Mouse (Mus musculus): Measurements from ENCODE around the gene Nisch. TPM values are rescaled to one million over a fixed set of nuclear protein-coding genes. Genes with fewer than 3 reads are reported as not detected.
A peak's percentile ranks its signal among the peaks of the same experiment; 100 is the strongest.

Gene Nisch
- polyA plus RNA-seq, 1 experiment, result 195 TPM

GRCm38 (mm10) chr14:31135495-31136410 is 81.0 kb downstream of the Nisch start:
- TF ChIP-seq GATA1 (IDR thresholded peaks at IDR 0.05; ENCODE audit: low read length), result no peak

DNA sequence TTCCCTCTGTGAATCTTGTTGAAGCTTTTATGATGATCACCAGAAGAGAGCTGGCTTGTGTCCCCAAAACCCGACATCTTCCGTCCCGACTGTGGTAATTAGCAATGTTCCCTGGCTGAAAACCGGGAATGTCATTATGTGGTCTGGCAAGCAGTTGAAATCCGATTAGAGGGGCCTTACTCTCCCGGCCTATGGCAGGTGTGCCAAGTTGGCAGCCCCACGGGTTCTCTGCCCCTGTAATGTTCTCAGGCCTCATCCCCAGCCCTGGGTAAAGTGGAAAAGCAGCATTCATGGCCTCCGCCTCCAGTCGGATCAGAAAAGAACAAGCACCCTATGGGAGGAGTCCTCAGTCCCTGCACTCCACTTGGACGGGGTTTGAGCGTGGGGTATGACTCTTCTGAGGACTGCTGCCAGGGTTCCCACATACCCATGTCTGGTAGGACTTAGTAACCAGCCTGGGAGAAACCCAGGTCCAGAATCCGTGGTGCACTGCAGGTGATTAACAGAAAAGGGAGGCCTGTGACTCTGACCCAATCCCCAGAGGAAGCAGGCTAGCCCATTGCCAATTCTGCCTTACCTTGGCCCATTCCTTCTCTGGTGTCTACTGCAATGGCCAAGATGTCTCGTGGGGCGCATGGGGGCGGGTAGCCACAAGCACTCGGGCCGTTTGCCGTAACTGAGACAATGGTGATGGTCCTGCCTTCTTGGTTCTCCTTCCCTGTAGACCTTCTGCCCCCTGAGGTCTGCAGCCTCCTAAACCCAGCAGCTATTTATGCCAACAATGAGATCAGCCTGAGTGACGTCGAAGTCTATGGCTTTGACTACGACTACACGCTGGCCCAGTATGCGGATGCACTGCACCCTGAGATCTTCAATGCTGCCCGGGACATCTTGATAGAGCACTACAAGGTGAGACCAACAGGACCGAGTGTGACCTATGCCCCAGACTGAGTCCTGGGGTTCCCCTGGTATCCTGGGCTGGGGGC is 82.4 kb downstream of the Nisch start:
- TF ChIP-seq GATA1 (IDR thresholded peaks at IDR 0.05; ENCODE audit: low read length), result no peak

DNA sequence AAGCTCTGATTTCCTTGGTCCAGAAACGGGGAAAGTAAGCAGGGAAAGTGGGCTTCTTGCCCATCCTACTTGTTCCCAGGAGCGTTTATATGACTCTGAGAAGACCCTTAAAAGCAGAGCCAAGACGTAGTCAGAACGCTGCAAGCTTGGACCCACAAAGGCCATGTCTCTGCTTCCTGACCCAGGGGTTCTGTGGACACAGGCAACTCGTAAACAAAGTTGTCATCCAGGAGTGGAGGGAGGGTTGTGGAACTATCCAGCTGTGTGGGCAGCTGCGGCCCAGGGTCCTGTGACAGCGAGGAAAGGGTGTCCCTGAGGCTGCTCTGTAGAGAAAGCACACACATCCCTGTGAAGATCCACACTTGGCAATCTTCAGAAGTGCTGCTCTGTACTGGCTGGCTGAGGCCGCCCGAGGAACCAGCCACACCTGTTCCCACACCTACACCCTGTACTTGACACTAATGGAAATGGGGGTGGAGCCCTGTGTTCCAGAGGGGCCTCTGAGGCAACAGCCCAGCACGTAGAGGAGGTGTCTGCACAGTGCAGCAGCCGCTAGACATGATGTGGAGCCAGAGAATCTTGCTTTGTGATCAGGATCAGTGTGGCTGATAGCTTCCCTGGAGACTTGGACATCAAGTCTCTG is 83.6 kb downstream of the Nisch start:
- peak; percentile 16 for TF ChIP-seq GATA1 (IDR thresholded peaks at IDR 0.05; ENCODE audit: low read length)

DNA sequence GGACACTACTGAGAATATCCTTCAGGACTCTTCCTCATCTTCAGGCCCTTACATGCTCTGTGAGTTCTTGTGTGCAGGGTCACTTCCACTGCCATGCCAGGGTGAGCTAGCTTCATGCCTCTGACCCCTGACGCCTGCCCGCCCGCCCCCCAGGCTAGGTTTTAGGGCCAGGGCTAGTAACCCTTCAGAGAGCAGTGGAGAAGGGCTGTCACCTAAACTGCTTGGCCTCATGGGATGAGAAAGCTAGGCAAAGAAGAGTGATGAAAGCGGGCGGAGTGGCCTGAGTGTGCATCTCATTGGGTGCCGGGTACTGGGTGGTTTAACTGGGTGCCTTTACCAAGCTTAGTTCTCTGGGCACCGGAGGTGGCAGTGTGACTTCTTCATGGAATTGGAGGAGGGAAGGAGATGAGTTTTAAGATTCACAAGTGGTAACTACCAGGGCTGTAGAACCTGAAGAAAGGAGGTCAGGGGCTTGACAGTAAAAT is 84.2 kb downstream of the Nisch start:
- no peak for TF ChIP-seq GATA1 (IDR thresholded peaks at IDR 0.05; ENCODE audit: low read length)

- no peak for TF ChIP-seq GATA1 (IDR thresholded peaks at IDR 0.05; ENCODE audit: low read length)
Observed at GRCm38 (mm10) chr14:31132031-31132430, 84.7 kb downstream of the Nisch start.

DNA sequence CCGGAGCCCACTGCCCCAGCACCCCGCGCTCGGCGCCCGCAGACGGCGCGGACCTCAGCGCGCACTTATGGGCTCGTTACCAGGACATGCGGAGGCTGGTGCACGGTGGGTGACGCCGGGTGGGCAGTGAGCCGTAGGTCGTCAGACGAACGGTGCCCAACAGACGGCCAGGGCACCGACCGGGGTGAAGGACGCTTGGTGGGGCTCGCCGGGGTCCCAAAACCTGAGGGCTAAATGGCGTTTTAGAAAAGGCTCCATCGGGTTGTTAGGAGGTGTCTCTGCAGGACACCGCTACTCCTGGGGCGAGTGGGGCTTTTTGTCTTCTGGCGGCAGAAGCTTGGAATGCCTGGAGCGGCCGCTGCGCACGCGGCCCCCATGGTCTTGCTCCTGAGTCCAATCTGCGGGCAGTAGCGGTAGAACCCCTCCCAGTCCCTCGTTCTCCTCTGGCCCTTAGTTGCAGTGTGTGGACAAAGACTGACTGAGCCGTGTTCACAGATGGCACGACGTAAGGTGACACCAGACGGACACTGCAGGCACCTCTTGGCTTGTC is 85.4 kb downstream of the Nisch start:
- TF ChIP-seq GATA1 (IDR thresholded peaks at IDR 0.05; ENCODE audit: low read length), result no peak

DNA sequence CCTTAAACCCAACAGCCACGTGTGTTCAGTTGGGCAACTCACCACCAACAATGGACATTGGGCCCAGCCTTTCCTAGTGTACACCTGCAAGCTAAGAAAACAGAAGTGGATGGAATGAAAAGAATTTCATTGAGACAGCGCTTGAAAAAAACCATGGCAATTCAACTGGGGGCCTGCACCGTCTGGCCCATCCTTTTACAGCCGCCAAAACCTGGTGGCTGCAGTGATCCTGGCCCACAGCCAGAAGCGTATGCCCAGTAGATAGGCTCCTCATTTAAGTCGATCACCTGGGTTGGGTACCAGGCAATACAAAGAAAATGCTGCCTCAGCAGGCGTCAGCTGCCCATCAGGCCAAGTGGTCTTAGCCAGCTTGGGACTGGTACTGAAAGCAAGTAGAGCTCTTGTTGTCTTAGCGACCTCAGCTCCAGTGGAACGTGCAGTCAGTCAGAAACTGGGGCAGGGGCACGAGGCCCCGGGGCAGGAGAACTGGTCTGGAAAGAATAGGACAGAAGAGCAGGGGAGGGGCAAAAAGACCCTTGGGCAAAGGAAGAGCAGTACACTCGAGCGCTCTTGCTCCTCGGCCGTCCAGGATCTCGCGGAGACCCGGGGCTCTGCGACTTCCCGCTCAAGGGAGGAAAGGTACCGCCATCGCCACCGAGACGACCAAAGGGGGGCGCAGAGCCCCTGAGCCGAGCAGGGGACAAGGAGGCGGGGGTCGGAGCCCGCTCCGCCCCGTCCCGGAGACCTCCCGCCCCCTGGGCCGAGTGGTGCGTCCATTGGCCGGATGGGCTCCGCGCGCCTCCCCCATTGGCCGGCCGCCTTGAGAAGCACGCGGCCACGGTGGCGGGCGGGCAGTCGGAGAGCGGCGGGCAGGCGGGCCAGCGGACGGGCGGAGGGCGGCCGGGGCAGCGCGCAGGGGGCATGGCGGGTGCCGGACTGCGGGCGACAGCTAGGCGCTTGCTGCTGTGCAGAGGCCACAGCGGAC is 86.2 kb downstream of the Nisch start, which contains the start of gene Nt5dc2:
Gene Nt5dc2 (plus strand): TSS at position 818 of the 985 bp plus-strand sequence.
- TF ChIP-seq GATA1 (IDR thresholded peaks at IDR 0.05; ENCODE audit: low read length), result no peak

- TF ChIP-seq GATA1 (IDR thresholded peaks at IDR 0.05; ENCODE audit: low read length), result no peak
Observed at GRCm38 (mm10) chr14:31129326-31130235, 87.2 kb downstream of the Nisch start.

DNA sequence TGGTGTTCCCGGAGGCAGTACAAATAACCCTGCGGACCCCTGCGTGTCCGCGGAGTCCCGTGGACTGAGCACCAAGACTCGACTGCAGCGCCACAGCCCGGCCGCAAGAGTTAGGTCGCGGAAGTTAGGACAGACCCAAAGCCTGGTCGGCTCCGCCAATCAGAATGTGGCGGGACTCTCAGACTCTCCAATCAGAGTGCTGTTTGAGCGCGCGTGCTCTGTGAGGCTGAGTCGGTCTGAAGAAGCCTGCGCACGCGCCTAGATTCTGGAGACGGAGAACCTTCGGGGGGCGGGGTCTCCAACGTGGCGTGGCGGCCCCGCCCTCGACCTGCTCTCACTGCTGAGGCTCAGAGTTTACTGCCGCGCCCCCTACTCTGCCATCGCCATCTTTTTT is 87.9 kb downstream of the Nisch start, which contains the start of gene Smim4:
Gene Smim4 (minus strand): TSS at position 131 of the 394 bp plus-strand sequence.
- TF ChIP-seq GATA1 (IDR thresholded peaks at IDR 0.05; ENCODE audit: low read length), result no peak

- TF ChIP-seq GATA1 (IDR thresholded peaks at IDR 0.05; ENCODE audit: low read length), result no peak
Observed at GRCm38 (mm10) chr14:31128101-31128825, 88.5 kb downstream of the Nisch start.

- TF ChIP-seq GATA1 (IDR thresholded peaks at IDR 0.05; ENCODE audit: low read length), result no peak
Observed at GRCm38 (mm10) chr14:31126826-31127225, 89.9 kb downstream of the Nisch start.

All from G1E-ER4 (cell line).